Mouse (Mus musculus) regulatory T cell (primary cell): ENCODE measurements around the gene Pygl.

Source experiments
- in situ Hi-C: fragments of 300-600 bp; cut with MboI, MseI; formaldehyde crosslinking; loops from one replicate; pipeline ENCODE4 v1.15.1; 2025; ENCODE audit warnings: high pct_unique_total_duplicates

The Pygl gene

DNA sequence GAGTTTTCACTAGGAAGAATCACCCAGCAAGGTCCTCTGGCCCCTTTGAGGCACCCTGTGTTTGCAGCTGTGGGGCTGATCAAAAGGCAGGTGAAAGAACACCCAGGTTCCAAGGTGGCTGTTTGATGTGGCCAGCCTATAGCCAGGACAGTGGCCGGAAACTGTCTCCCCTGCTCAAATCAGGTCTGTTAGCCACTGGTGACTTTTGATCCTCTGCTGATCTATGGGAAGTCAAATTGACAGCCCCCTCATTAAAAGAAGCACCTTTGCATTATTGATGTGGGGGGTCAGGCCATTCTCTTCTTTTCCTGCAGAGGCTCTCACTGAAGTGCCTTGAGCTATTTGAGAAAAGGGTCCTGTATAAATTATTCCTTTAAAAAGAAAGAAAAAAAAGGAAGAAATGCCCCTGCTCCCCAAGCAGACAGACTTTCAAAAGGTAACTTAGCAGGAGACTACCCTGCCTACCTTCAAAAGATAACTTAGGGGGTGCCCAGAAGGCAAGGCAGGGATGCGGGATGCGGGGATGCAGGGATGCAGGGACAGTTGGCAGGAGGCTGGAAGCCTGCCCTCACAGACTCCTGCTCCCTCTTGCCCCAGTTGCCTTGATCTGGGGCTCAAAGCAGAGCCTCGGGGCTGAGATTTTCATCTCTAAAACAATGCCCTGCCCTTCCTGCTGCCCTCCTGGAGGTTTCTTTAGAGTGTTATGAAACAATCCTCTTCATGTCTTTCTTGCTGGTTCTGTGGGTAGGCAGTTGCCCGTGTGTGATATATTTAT is 73.8 kb downstream of the Pygl start:
- in situ Hi-C loops, result no loop called here

DNA sequence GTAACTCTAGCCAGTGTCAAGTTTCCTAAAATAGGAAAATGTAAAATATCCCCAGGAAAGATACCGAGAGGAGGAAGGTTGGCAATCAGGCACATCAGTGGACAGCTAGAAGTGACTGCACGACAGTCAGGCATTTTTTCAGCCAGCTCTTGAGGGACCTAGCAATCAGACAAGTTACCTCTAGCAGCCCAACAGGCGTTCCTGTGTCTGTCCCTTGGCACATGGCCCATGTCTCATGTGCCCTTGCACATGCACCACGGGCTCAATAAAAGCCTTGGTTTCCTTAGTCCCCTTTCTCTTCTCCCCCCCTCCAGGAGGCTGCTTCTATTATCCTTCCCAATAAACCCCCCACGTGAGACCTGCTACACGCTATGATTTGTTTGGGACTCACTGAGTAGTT is 75.1 kb downstream of the Pygl start:
- in situ Hi-C loops, result no loop called here

- in situ Hi-C loops, result no loop called here
Observed at GRCm38 (mm10) chr12:70153842-70154241, 77.4 kb downstream of the Pygl start, which contains the start of gene Abhd12b. TSS of gene Abhd12b (plus strand) at chr12:70154142.

- in situ Hi-C loops, result no loop called here
Observed at GRCm38 (mm10) chr12:70148631-70149265, 82.5 kb downstream of the Pygl start.

DNA sequence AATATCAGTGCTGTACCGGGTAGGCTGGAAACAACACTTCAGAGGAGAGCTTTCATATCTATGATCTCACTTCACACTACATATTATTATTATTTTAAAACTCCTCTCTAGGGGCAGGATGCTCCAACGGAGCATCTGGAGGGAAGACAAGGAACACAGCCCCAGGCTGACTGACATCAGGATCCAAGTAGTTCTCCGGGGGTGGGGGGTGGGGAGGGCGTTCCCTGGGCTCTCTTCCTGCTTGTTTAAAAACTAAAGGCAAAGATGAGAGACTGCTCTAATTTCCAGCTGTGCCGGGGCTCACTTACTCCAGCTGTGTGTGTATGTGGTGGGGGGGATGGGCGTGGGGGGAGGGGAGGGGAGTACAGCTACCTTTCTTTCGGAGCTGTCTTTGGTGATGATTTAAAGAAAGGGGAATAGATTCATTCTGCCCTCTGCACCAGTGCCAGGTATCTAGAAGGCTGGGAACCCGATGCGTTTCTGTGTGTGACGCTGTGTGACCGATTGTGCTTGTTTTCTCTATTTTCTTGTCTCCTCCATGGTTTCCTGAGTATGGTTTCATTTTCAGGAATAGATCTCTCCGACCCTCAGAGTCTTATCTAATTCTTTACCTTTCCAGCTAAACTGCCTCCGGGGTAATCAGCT is 83.2 kb downstream of the Pygl start:
- in situ Hi-C loops, result no loop called here

- in situ Hi-C loops, result no loop called here
Observed at GRCm38 (mm10) chr12:70145586-70145985, 85.7 kb downstream of the Pygl start.

- in situ Hi-C loops, result loop anchor here (5.0 kb wide), 1 partner anchor 53 kb away; no protein-coding TSS in a partner anchor
Observed at GRCm38 (mm10) chr12:70144637-70145448, 86.4 kb downstream of the Pygl start.

GRCm38 (mm10) chr12:70144106-70144587 is 87.1 kb downstream of the Pygl start:
- in situ Hi-C loops, result loop anchor here (5.0 kb wide), 1 partner anchor 52 kb away; no protein-coding TSS in a partner anchor

- in situ Hi-C loops, result loop anchor here (5.0 kb wide), 1 partner anchor 49 kb away; no protein-coding TSS in a partner anchor
Observed at GRCm38 (mm10) chr12:70140993-70141576, 90.2 kb downstream of the Pygl start.
